Mouse (Mus musculus) heart, embryonic 16.5 days (tissue): ENCODE data around the gene Ampd2. TPM values are rescaled to one million over a fixed set of nuclear protein-coding genes. Genes with fewer than 3 reads are reported as not detected.

Source experiments
- polyA plus RNA-seq: library from polyadenylated mRNA; unstranded; fragments of >200 nt; fragmentation: Nextera tagmentation; extraction: Ambion mirVana; gene quantifications from 2 replicates; pipeline ENCODE4 v1.2.1, GENCODE M21; 2015

Ampd2 gene
- polyA plus RNA-seq, 1 experiment from 2014 or later = 29.2 TPM

Other genes starting within 250 kb of the Ampd2 start
- gene Eps8l3, start 209.4 kb downstream of the Ampd2 start, polyA plus RNA-seq = 0.64 TPM in 1 of 2 replicates, not detected in the other
- 118 and 121 TPM in 2 replicates for gene Gstm5, start 190.8 kb downstream of the Ampd2 start, polyA plus RNA-seq
- 26.8 and 28.1 TPM in 2 replicates for gene Gstm7, start 154.8 kb downstream of the Ampd2 start, polyA plus RNA-seq
- gene Gstm6, start 142.9 kb downstream of the Ampd2 start, polyA plus RNA-seq = 11.7 and 12.2 TPM in 2 replicates
- 0.12 and 0.22 TPM in 2 replicates for gene Gstm3, start 117.4 kb downstream of the Ampd2 start, polyA plus RNA-seq
- 79.3 and 81.3 TPM in 2 replicates for gene Gstm2, start 100.2 kb downstream of the Ampd2 start, polyA plus RNA-seq
- gene Gstm1, start 68.7 kb downstream of the Ampd2 start, polyA plus RNA-seq = 111 and 113 TPM in 2 replicates
- gene Gstm4, start 41.8 kb downstream of the Ampd2 start, polyA plus RNA-seq = 16.6 and 17.6 TPM in 2 replicates
- 0.71 and 0.79 TPM in 2 replicates for gene Gnat2, start 6.1 kb upstream of the Ampd2 start, polyA plus RNA-seq
- 77.0 and 85.5 TPM in 2 replicates for gene Gnai3, start 59.5 kb upstream of the Ampd2 start, polyA plus RNA-seq
- gene Gpr61, start 68.2 kb upstream of the Ampd2 start, polyA plus RNA-seq = 0.05 and 0.12 TPM in 2 replicates
- 2.5 and 3.5 TPM in 2 replicates for gene Amigo1, start 99.7 kb upstream of the Ampd2 start, polyA plus RNA-seq
- gene Cyb561d1, start 114.6 kb upstream of the Ampd2 start, polyA plus RNA-seq = 3.2 and 3.5 TPM in 2 replicates
- 7.0 and 7.4 TPM in 2 replicates for gene Atxn7l2, start 124.3 kb upstream of the Ampd2 start, polyA plus RNA-seq
- gene Sypl2, start 140.0 kb upstream of the Ampd2 start, polyA plus RNA-seq = 1.8 and 2.3 TPM in 2 replicates
- gene Psma5, start 170.3 kb upstream of the Ampd2 start, polyA plus RNA-seq = 193 and 195 TPM in 2 replicates
- gene Sort1, start 197.4 kb upstream of the Ampd2 start, polyA plus RNA-seq = 5.4 and 10.5 TPM in 2 replicates